19 mouse cellular contexts compared by ENCODE assay signal in the genomic region with DNA sequence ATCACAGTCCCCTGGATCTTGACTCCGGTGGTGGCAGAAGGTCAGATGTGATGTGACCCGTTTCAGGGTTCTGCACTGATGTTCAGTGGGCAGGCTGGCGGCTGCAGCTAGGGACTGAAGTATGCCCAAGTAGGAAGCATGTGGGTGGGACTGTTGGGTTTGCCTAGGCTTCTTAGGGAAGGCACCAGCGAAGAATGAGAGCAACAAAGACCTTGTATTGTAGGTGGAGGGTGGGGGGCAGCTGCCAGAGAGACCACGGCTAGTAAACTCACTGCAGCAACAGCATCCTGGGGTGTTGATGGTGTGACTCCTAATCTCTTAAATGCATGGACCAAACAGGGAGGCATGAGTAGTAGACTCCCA. TPM values are rescaled to one million over a fixed set of nuclear protein-coding genes. Genes with fewer than 3 reads are reported as not detected.
DNase-seq lines count a peak whose midpoint lies in the region; ATAC-seq and TF ChIP-seq lines count a peak whose summit lies in the region.
"Had no signal": no experiment of that assay in that cellular context is flagged by ENCODE, and none has a peak within 500 bp of the region (broad histone marks: within the 10 kb centered on the region; RNA-seq: fewer than 3 reads in every experiment).

No protein-coding gene starts in this region.

- no peak overlapping the region for H3K4me2 ChIP-seq in forebrain, embryonic 11.5 days (ENCODE audit: low read depth, low read length, severe bottlenecking)
- H3K4me2 ChIP-seq in forebrain, embryonic 12.5 days: no peak overlapping the region
- no peak overlapping the region for H3K4me2 ChIP-seq in heart, embryonic 12.5 days
- H3K4me2 ChIP-seq in intestine, postnatal 0 days (replicated peaks; ENCODE audit: low read depth): no peak overlapping the region
- no peak overlapping the region for H3K4me2 ChIP-seq in hindbrain, postnatal 0 days (ENCODE audit: low read depth, low read length)
- H3K4me2 ChIP-seq: forebrain, embryonic 13.5 days; hindbrain, embryonic 13.5 days; limb, embryonic 15.5 days; neural tube, embryonic 13.5 days had no signal

- H3K9me3 ChIP-seq in forebrain, embryonic 11.5 days (ENCODE audit: control insufficient read depth, low read length): no peaks in the 10 kb centered on the region
- no peaks in the 10 kb centered on the region for H3K9me3 ChIP-seq in forebrain, embryonic 12.5 days
- H3K9me3 ChIP-seq in heart, embryonic 12.5 days (replicated peaks): no peaks in the 10 kb centered on the region
- no peaks in the 10 kb centered on the region for H3K9me3 ChIP-seq in intestine, postnatal 0 days (ENCODE audit: control insufficient read depth)
- no peaks in the 10 kb centered on the region for H3K9me3 ChIP-seq in hindbrain, postnatal 0 days (ENCODE audit: low read length)
- H3K9me3 ChIP-seq: embryonic facial prominence, embryonic 10.5 days; forebrain, embryonic 13.5 days; hindbrain, embryonic 13.5 days; limb, embryonic 15.5 days; megakaryocyte, embryonic 14.5 days; neural tube, embryonic 13.5 days had no signal

- no peak for ATAC-seq in forebrain, embryonic 11.5 days (replicated peaks; ENCODE audit: low FRiP score)
- no peak for ATAC-seq in forebrain, embryonic 12.5 days (ENCODE audit: low FRiP score)
- no peak for ATAC-seq in heart, embryonic 12.5 days (ENCODE audit: insufficient number of reproducible peaks, low FRiP score)
- ATAC-seq in intestine, postnatal 0 days: no peak
- no peak for ATAC-seq in hindbrain, postnatal 0 days
- ATAC-seq: forebrain, embryonic 13.5 days had no signal

- WGBS in forebrain, embryonic 11.5 days: 93% methylated on average over 5 of the region's 5 CpGs
- WGBS in forebrain, embryonic 12.5 days: 91% methylated on average over 5 of the region's 5 CpGs
- WGBS in heart, embryonic 12.5 days: 83% methylated on average over 5 of the region's 5 CpGs
- whole genome bisulfite sequencing in intestine, postnatal 0 days: 59% methylated on average over 5 of the region's 5 CpGs
- 83% methylated on average over 5 of the region's 5 CpGs for WGBS in hindbrain, postnatal 0 days

- H3K27ac ChIP-seq in forebrain, embryonic 11.5 days (ENCODE audit: low read depth, low read length): no peak overlapping the region
- no peak overlapping the region for H3K27ac ChIP-seq in forebrain, embryonic 12.5 days
- H3K27ac ChIP-seq in heart, embryonic 12.5 days (ENCODE audit: poor library complexity, severe bottlenecking): peak overlapping the region; percentile 56
- H3K27ac ChIP-seq in intestine, postnatal 0 days (ENCODE audit: low read depth, low read length): peak overlapping the region; percentile 10
- no peak overlapping the region for H3K27ac ChIP-seq in hindbrain, postnatal 0 days
- H3K27ac ChIP-seq: embryonic facial prominence, embryonic 10.5 days; forebrain, embryonic 13.5 days; hindbrain, embryonic 13.5 days; limb, embryonic 15.5 days; neural tube, embryonic 13.5 days had no signal

- H3K27me3 ChIP-seq in forebrain, embryonic 11.5 days (ENCODE audit: control insufficient read depth, insufficient read depth, low read length): no peaks in the 10 kb centered on the region
- no peaks in the 10 kb centered on the region for H3K27me3 ChIP-seq in forebrain, embryonic 12.5 days
- H3K27me3 ChIP-seq in heart, embryonic 12.5 days (replicated peaks): no peaks in the 10 kb centered on the region
- no peaks in the 10 kb centered on the region for H3K27me3 ChIP-seq in intestine, postnatal 0 days (replicated peaks; ENCODE audit: control insufficient read depth, insufficient read depth, low read length)
- H3K27me3 ChIP-seq in hindbrain, postnatal 0 days (ENCODE audit: insufficient read depth, low read length): no peaks in the 10 kb centered on the region
- H3K27me3 ChIP-seq: forebrain, embryonic 13.5 days; hindbrain, embryonic 13.5 days; limb, embryonic 15.5 days; megakaryocyte, embryonic 14.5 days; neural tube, embryonic 13.5 days had no signal

- peak; percentile 19 for DNase-seq in forebrain, embryonic 11.5 days (ENCODE audit: low spot score)
- DNase-seq in heart, postnatal 25 days (ENCODE audit: low spot score): no peak
- peak; percentile 30 to 51 for DNase-seq in kidney, postnatal 25 days
- DNase-seq in kidney, adult 8-10 months: no peak
- DNase-seq in hindbrain, postnatal 0 days (ENCODE audit: low spot score): no peak
- DNase-seq: cerebellum, adult 8-10 months; lung, adult 2 months; midbrain, embryonic 14.5 days; right cerebral cortex, adult 18-20 months; spleen, adult 18-20 months had no signal

- no peak overlapping the region for H3K9ac ChIP-seq in forebrain, embryonic 11.5 days (ENCODE audit: low read length)
- no peak overlapping the region for H3K9ac ChIP-seq in forebrain, embryonic 12.5 days
- peak overlapping the region; percentile 21; the same call in 1 of the 2 replicates for H3K9ac ChIP-seq in heart, embryonic 12.5 days
- H3K9ac ChIP-seq in intestine, postnatal 0 days (ENCODE audit: low read depth, low read length): no peak overlapping the region
- no peak overlapping the region for H3K9ac ChIP-seq in hindbrain, postnatal 0 days (replicated peaks; ENCODE audit: low read length)
- H3K9ac ChIP-seq: forebrain, embryonic 13.5 days; hindbrain, embryonic 13.5 days; limb, embryonic 15.5 days; neural tube, embryonic 13.5 days had no signal

- no peaks in the 10 kb centered on the region for H3K4me1 ChIP-seq in forebrain, embryonic 11.5 days (replicated peaks; ENCODE audit: control insufficient read depth, insufficient read depth, low read length)
- H3K4me1 ChIP-seq in forebrain, embryonic 12.5 days: 0 out of 2 replicates have a peak, but pooled peaks cover under 1% of the 10 kb centered on the region
- H3K4me1 ChIP-seq in heart, embryonic 12.5 days (replicated peaks): peaks cover 40% of the 10 kb centered on the region
- H3K4me1 ChIP-seq in intestine, postnatal 0 days (replicated peaks; ENCODE audit: control insufficient read depth, insufficient read depth, low read length): peaks cover 11% of the 10 kb centered on the region
- H3K4me1 ChIP-seq in hindbrain, postnatal 0 days (ENCODE audit: insufficient read depth, low read length): no peaks in the 10 kb centered on the region
- H3K4me1 ChIP-seq: hindbrain, embryonic 13.5 days; limb, embryonic 15.5 days had no signal

- peaks cover 2% of the 10 kb centered on the region; the same call in 1 of the 2 replicates for H3K36me3 ChIP-seq in forebrain, embryonic 11.5 days (ENCODE audit: control insufficient read depth, insufficient read depth, low read length)
- H3K36me3 ChIP-seq in forebrain, embryonic 12.5 days (replicated peaks): peaks cover 68% of the 10 kb centered on the region
- H3K36me3 ChIP-seq in heart, embryonic 12.5 days: peaks cover 75% of the 10 kb centered on the region
- peaks cover 43% of the 10 kb centered on the region for H3K36me3 ChIP-seq in intestine, postnatal 0 days (ENCODE audit: control insufficient read depth, insufficient read depth)
- peaks cover 50% of the 10 kb centered on the region; the same call in 1 of the 2 replicates for H3K36me3 ChIP-seq in hindbrain, postnatal 0 days (ENCODE audit: insufficient read depth, low read length)

- H3K4me3 ChIP-seq in forebrain, embryonic 11.5 days (ENCODE audit: low read depth, low read length): no peak overlapping the region
- no peak overlapping the region for H3K4me3 ChIP-seq in forebrain, embryonic 12.5 days (replicated peaks)
- no peak overlapping the region for H3K4me3 ChIP-seq in heart, embryonic 12.5 days
- H3K4me3 ChIP-seq in intestine, postnatal 0 days (ENCODE audit: low read depth, low read length): no peak overlapping the region
- no peak overlapping the region for H3K4me3 ChIP-seq in hindbrain, postnatal 0 days (ENCODE audit: low read length)
- H3K4me3 ChIP-seq: embryonic facial prominence, embryonic 10.5 days; forebrain, embryonic 13.5 days; hindbrain, embryonic 13.5 days; limb, embryonic 15.5 days; megakaryocyte, embryonic 14.5 days; neural tube, embryonic 13.5 days had no signal

- intact Hi-C loops in heart, postnatal 25 days (cut with DNase I): no loop called here

- no peak for TF ChIP-seq CTCF in intestine, postnatal 0 days (IDR thresholded peaks at IDR 0.05; ENCODE audit: low read depth)
- no peak for TF ChIP-seq CTCF in hindbrain, postnatal 0 days (IDR thresholded peaks at IDR 0.05; ENCODE audit: low read depth)

RNA-seq across cellular contexts. Expression of a gene that starts 43.3 kb away (rescaled TPM):
- 63.8 and 65.6 TPM in 2 replicates for polyA plus RNA-seq in forebrain, embryonic 11.5 days (2014; fragmentation: Nextera tagmentation; extraction: Ambion mirVana)
- 61.1 and 66.3 TPM in 2 replicates for polyA plus RNA-seq in forebrain, embryonic 12.5 days (2016; fragmentation: Nextera tagmentation; extraction: Ambion mirVana)
- polyA plus RNA-seq in heart, embryonic 12.5 days (2016; fragmentation: Nextera tagmentation; extraction: Ambion mirVana): 32.4 and 36.8 TPM in 2 replicates
- total RNA-seq in heart, postnatal 25 days (2021): 10 to 100 TPM; 25.5 to 29.4 TPM
- 17.1 and 19.8 TPM in 2 replicates for polyA plus RNA-seq in intestine, postnatal 0 days (2015; fragmentation: Nextera tagmentation; extraction: Ambion mirVana)
- total RNA-seq in hindbrain, postnatal 0 days (2014; rRNA removed): 26.3 and 31.3 TPM in 2 replicates
- 19.8 and 20.4 TPM in 2 replicates for polyA plus RNA-seq in hindbrain, postnatal 0 days (2015; fragmentation: Nextera tagmentation; extraction: Ambion mirVana)

RNA-seq across cellular contexts. Expression of a gene that starts 43.4 kb away (rescaled TPM):
- 39.3 and 40.2 TPM in 2 replicates for polyA plus RNA-seq in forebrain, embryonic 11.5 days (2014; fragmentation: Nextera tagmentation; extraction: Ambion mirVana)
- polyA plus RNA-seq in forebrain, embryonic 12.5 days (2016; fragmentation: Nextera tagmentation; extraction: Ambion mirVana): 34.5 and 38.2 TPM in 2 replicates
- 28.1 and 30.3 TPM in 2 replicates for polyA plus RNA-seq in heart, embryonic 12.5 days (2016; fragmentation: Nextera tagmentation; extraction: Ambion mirVana)
- 10 to 100 TPM; 22.1 to 25.2 TPM for total RNA-seq in heart, postnatal 25 days (2021)
- polyA plus RNA-seq in intestine, postnatal 0 days (2015; fragmentation: Nextera tagmentation; extraction: Ambion mirVana): 5.1 and 5.4 TPM in 2 replicates
- total RNA-seq in hindbrain, postnatal 0 days (2014; rRNA removed): 18.2 and 19.4 TPM in 2 replicates
- polyA plus RNA-seq in hindbrain, postnatal 0 days (2015; fragmentation: Nextera tagmentation; extraction: Ambion mirVana): 9.5 and 10.3 TPM in 2 replicates

Comparison
In these comparisons a context has a peak if more than half of its experiments do, and no peak if none do; other contexts are left out.
1. DNase-seq: peak in forebrain, embryonic 11.5 days (single experiment) and kidney, postnatal 25 days (2 of 2); none in heart, postnatal 25 days (single experiment), kidney, adult 8-10 months (0 of 2) and hindbrain, postnatal 0 days (single experiment).
2. H3K27ac ChIP-seq: peak in heart, embryonic 12.5 days (single experiment) and intestine, postnatal 0 days (single experiment); none in forebrain, embryonic 11.5 days (single experiment), forebrain, embryonic 12.5 days (single experiment) and hindbrain, postnatal 0 days (single experiment).